Mouse (Mus musculus) midbrain, embryonic 11.5 days (tissue): ENCODE measurements around the gene Basp1. TPM values are rescaled to one million over a fixed set of nuclear protein-coding genes. Genes with fewer than 3 reads are reported as not detected.

Experiments
- ATAC-seq: fragments of 200-750 bp; cut with Nextera tagmentation; 2 replicates; pipeline ENCODE4 v1.8.0; 2017; ENCODE audit warnings: moderate TSS enrichment, moderate library complexity; ENCODE audit not compliant: low FRiP score
- DNase-seq: peaks from one replicate; pipeline ENCODE4 v3.0.0; 2015; ENCODE audit warnings: low spot score; ENCODE audit errors: missing footprints
- H3K27ac ChIP-seq: fragments of 300-500 bp; sonication (generic); 2 replicates; pipeline ENCODE4 v1.5.1; 2014; ENCODE audit warnings: low read depth, low read length
- H3K27me3 ChIP-seq: fragments of 300-500 bp; sonication (generic); 2 replicates; pipeline ENCODE4 v1.6.1; 2014; ENCODE audit warnings: mild to moderate bottlenecking, low read length, moderate library complexity, mixed read lengths; ENCODE audit not compliant: control insufficient read depth, insufficient read depth
- H3K36me3 ChIP-seq: fragments of 300-500 bp; sonication (generic); 2 replicates; pipeline ENCODE4 v1.6.1; 2014; ENCODE audit warnings: mild to moderate bottlenecking, low read length, moderate library complexity, mixed read lengths; ENCODE audit not compliant: control insufficient read depth, insufficient read depth
- H3K4me1 ChIP-seq: fragments of 300-500 bp; sonication (generic); 2 replicates; pipeline ENCODE4 v1.6.1; 2014; ENCODE audit warnings: low read length; ENCODE audit not compliant: control insufficient read depth, insufficient read depth
- H3K4me2 ChIP-seq: fragments of 300-500 bp; sonication (generic); 2 replicates; pipeline ENCODE4 v1.6.1; 2014; ENCODE audit warnings: mild to moderate bottlenecking, moderate library complexity
- H3K4me3 ChIP-seq: fragments of 300-500 bp; sonication (generic); 2 replicates; pipeline ENCODE4 v1.5.1; 2014; ENCODE audit warnings: low read depth, low read length
- H3K9ac ChIP-seq: fragments of 300-500 bp; sonication (generic); 2 replicates; pipeline ENCODE4 v1.6.1; 2014; ENCODE audit warnings: low read length
- H3K9me3 ChIP-seq: fragments of 300-500 bp; sonication (generic); 2 replicates; pipeline ENCODE4 v1.6.1; 2016; ENCODE audit warnings: low read length; ENCODE audit not compliant: control insufficient read depth
- WGBS: fragments of 180-500 bp; shearing (Covaris S2); extraction: QIAGEN DNeasy Blood & Tissue Kit; methylation state at CpG from one replicate; pipeline ENCODE4 v1.1.7; 2014; 5-methylcytosine and 5-hydroxymethylcytosine counted together
- polyA plus RNA-seq: library from polyadenylated mRNA; unstranded; fragments of >200 nt; fragmentation: Nextera tagmentation; extraction: Ambion mirVana; gene quantifications from 2 replicates; pipeline ENCODE4 v1.2.1, GENCODE M21; 2014

Basp1 gene
- polyA plus RNA-seq, 1 experiment from 2014 or later: 217 TPM

DNA sequence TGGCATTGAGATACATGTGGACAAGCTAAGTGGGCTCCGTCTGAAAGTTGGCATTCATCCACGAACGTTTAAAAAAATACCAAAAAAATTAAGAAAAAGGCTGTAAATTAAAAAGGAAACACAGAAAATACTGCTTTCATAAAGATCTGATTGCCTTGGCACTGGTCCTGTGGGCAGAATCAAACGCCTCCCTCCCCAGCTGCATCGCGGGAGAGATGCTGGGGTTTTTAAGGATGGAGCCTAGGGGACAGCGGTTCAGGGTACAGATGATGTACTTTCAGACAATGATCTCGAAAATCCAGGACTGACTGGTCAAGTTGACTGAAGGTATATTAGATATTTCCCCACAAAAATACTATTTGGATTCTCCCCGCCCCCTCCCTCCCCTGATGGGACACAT lies 49.9 kb downstream of the Basp1 start:
- peaks cover 46% of the 10 kb centered on the region for H3K4me1 ChIP-seq
- no peaks in the 10 kb centered on the region for H3K27me3 ChIP-seq
- no peak overlapping the region for H3K4me3 ChIP-seq
- ATAC-seq (no peak), DNase-seq (no peak)
- 85% methylated on average over 9 of the region's 9 CpGs for WGBS
- H3K27ac ChIP-seq: no peak overlapping the region
- no peak overlapping the region for H3K9ac ChIP-seq
- H3K4me2 ChIP-seq: no peak overlapping the region
- peaks cover 2% of the 10 kb centered on the region; the same call in 1 of the 2 replicates for H3K36me3 ChIP-seq
- no peaks in the 10 kb centered on the region for H3K9me3 ChIP-seq

DNA sequence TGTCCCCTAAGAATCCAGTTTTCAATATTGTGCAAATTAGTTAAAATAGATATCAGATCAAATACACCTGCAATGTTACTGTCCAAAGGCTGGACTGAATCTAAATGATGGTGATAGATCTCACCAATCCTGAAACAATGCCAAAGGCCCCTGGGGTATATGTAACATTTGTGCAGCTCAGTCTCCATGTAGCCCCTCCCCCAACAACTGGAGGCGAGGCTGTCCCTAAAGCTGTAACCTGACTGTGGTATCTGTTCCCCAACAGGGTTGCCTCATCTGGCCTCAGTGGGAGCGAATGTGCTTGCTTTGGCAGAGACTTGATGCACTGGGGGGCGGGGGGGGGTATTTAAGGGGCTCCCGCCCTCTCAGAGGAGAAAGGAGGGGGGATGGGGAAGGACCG lies 52.7 kb downstream of the Basp1 start:
- 44% methylated on average over 5 of the region's 5 CpGs for WGBS
- Histone ChIP-seq H3K27ac (no peak overlapping the region), H3K4me3 (no peak overlapping the region), H3K36me3 (peaks cover 2% of the 10 kb centered on the region; the same call in 1 of the 2 replicates), H3K9ac (no peak overlapping the region), H3K4me2 (no peak overlapping the region), H3K4me1 (peaks cover 31% of the 10 kb centered on the region), H3K9me3 (no peaks in the 10 kb centered on the region), H3K27me3 (no peaks in the 10 kb centered on the region)
- peak; percentile 43 for ATAC-seq
- no peak for DNase-seq

DNA sequence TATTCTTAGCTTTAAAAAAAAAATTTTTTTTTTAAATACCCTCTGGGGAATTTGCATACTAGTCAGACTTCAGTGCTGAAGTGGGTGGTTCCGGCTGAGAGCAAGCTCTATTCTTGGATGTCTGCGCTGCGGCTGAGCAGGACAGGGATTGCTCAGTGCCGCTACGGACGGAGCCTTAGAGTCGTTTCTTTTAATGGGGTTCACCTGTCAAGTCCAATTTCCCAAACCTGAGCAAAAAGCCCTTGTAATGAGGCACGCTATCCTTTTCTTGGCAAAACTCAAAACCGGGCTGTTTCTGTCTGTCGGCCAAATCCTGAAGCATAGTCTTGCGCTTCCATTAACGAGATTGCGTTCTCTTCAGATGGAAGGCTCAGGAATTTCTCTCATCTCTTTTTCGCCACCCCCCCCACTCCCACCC lies 54.9 kb downstream of the Basp1 start:
- no peak overlapping the region for H3K4me2 ChIP-seq
- WGBS: 44% methylated on average over 14 of the region's 14 CpGs
- peak; percentile 54; the same call in 1 of the 2 replicates for ATAC-seq
- no peak overlapping the region for H3K4me3 ChIP-seq
- H3K36me3 ChIP-seq: peaks cover 2% of the 10 kb centered on the region; the same call in 1 of the 2 replicates
- H3K27ac ChIP-seq: no peak overlapping the region
- no peaks in the 10 kb centered on the region for H3K27me3 ChIP-seq
- DNase-seq: peak; percentile 91
- peaks cover 13% of the 10 kb centered on the region for H3K4me1 ChIP-seq
- H3K9me3 ChIP-seq: no peaks in the 10 kb centered on the region
- H3K9ac ChIP-seq: no peak overlapping the region

DNA sequence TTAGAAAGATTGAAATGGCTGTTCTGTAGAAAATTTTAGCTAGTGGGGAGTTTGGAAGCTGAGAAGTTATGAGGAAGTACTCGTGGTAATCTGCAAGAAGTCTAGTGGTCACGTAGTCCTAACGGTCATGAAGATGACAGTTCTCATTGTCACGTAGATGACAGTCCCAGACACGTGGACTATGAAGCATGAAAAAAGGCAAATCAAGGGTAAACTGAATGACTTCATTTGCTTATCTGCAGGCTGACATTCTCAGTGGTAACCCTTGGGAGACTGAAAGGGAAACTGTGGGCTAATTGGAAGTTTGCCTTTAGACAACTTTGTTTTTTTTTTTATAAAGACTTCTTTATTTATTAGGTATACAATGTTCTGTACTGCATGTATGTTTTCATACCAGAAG lies 58.2 kb downstream of the Basp1 start:
- Histone ChIP-seq H3K4me1 (peaks cover 4% of the 10 kb centered on the region; the same call in 1 of the 2 replicates), H3K9me3 (no peaks in the 10 kb centered on the region), H3K27me3 (no peaks in the 10 kb centered on the region), H3K27ac (no peak overlapping the region), H3K4me3 (no peak overlapping the region), H3K36me3 (no peaks in the 10 kb centered on the region), H3K4me2 (no peak overlapping the region), H3K9ac (no peak overlapping the region)
- DNase-seq: no peak
- no peak for ATAC-seq
- 80% methylated on average over 5 of the region's 5 CpGs for WGBS

DNA sequence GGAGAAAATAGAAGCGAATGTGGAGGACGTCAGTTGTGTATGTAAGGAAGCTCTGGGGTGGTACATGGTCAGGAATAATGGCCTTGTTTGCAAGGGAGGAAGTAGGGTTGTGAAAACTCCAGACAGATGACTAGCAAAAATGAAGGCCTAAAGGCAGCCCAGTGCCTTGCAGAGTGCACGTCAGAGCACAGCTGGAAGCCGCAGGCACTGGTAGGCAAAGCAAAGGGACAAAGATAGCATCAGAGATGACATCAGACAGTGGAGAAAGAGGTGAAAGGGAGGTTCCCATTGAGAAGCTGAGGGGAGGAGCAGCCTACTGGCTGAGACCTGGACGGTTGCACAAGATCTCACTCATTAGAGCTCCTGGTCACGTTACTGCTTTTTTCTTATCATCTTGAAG lies 58.8 kb downstream of the Basp1 start:
- Histone ChIP-seq H3K36me3 (no peaks in the 10 kb centered on the region), H3K9me3 (no peaks in the 10 kb centered on the region), H3K27ac (no peak overlapping the region), H3K4me2 (no peak overlapping the region), H3K4me3 (no peak overlapping the region), H3K9ac (no peak overlapping the region), H3K4me1 (no peaks in the 10 kb centered on the region), H3K27me3 (no peaks in the 10 kb centered on the region)
- ATAC-seq (no peak), DNase-seq (no peak)
- WGBS: 83% methylated on average over 6 of the region's 6 CpGs

DNA sequence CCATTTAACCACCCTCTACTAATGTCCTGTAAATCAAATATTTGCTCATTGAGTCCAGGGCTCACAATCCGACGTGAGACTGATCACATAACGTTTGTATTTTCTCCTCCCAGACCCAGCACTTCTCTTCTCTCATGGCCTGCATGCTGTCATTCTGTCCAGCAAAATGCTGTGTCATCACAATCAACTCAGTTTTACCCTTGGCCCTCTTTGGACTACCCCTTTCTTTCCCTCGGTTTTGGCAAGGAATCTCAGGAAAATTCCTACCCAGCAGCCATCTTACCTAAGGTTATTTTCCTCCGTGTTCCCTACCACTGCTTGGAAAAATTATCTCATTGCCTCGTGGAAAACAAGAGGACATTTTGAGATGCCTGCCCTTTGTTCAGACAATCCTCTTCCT lies 60.1 kb downstream of the Basp1 start:
- 84% methylated on average over 6 of the region's 6 CpGs for WGBS
- Histone ChIP-seq H3K4me1 (no peaks in the 10 kb centered on the region), H3K27me3 (no peaks in the 10 kb centered on the region), H3K9ac (no peak overlapping the region), H3K4me3 (no peak overlapping the region), H3K4me2 (no peak overlapping the region), H3K9me3 (no peaks in the 10 kb centered on the region), H3K27ac (no peak overlapping the region), H3K36me3 (no peaks in the 10 kb centered on the region)
- DNase-seq (no peak), ATAC-seq (no peak)

DNA sequence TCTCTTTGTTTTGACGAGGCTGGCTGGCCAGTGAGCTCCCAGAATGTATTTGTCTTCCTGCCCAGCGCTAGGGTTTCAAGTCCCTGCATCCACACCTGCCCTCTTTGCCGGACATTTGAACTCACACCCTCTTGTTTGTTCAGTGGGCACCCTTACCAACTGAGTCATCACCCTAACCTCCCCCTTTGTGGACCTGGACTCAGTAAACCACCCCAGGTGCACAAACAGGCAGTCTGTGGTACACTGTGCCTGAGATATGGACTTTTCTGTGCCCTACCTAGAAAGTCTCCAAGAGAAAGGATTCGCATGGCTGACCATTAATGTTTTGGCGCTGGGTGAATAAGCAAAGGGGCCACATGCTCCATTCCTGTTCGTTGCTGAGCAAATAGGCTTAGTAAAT lies 70.3 kb downstream of the Basp1 start:
- ATAC-seq: peak; percentile 52; the same call in 1 of the 2 replicates
- Histone ChIP-seq H3K4me3 (no peak overlapping the region), H3K4me2 (no peak overlapping the region), H3K36me3 (no peaks in the 10 kb centered on the region), H3K4me1 (0 out of 2 replicates have a peak, but pooled peaks cover 2% of the 10 kb centered on the region), H3K9ac (no peak overlapping the region), H3K27me3 (no peaks in the 10 kb centered on the region), H3K9me3 (no peaks in the 10 kb centered on the region), H3K27ac (no peak overlapping the region)
- WGBS: 55% methylated on average over 6 of the region's 6 CpGs
- DNase-seq: peak; percentile 44

DNA sequence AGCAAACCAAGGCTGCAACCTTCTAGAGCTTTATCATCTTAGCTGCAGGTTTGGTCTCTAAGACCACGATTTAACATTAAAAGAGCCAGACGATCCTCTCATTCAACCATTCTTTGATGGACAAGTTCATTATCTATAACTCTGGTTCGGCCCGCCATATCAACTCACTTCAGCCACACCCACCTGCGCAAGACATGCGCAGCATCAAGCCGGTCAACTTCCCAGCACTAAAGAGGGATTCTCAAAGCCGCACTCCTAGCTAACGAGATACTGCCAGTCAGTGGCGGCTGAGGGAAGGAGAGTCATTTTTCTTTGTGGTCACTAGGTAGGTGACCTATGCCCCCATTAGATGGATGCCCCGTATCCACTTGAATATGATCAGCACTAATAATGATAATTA lies 78.3 kb downstream of the Basp1 start:
- DNase-seq (no peak), ATAC-seq (no peak)
- no peaks in the 10 kb centered on the region for H3K27me3 ChIP-seq
- H3K4me1 ChIP-seq: peaks cover 4% of the 10 kb centered on the region
- H3K27ac ChIP-seq: no peak overlapping the region
- no peaks in the 10 kb centered on the region for H3K36me3 ChIP-seq
- H3K4me2 ChIP-seq: no peak overlapping the region
- H3K4me3 ChIP-seq: no peak overlapping the region
- WGBS: 91% methylated on average over 11 of the region's 11 CpGs
- H3K9ac ChIP-seq: no peak overlapping the region
- H3K9me3 ChIP-seq: no peaks in the 10 kb centered on the region

DNA sequence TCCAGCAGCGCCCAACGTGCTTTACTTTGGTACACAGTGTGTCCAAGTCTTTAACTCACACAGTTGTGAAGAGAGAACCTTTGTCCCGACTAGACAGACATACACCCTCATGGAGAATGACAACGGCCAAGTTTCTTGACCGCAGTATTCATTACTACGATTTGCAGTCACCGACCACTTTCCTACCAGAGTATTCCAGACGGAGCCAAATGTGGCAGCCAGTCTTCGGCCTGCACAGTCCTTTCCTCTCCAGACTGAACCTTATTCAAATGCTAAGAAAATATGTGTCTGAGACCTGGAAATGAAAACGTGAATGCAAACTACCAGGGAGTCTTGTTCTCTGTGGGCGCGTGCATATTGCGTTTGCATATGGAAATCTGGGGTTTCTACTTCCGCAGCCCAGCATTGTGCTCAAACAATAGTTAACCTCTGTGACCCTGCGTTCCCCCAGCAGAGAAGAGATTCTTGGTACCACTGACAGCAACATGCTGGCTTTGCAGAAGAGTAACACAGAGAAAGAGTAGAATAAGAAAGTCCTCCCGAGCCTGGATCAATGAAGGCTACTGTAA lies 81.6 kb downstream of the Basp1 start:
- peak; percentile 90 for DNase-seq
- 52% methylated on average over 16 of the region's 16 CpGs for WGBS

More for the DNA sequence above, 81.6 kb downstream of the Basp1 start:
- ATAC-seq: peak; percentile 46
- Histone ChIP-seq H3K9me3 (no peaks in the 10 kb centered on the region), H3K4me2 (no peak overlapping the region), H3K4me3 (no peak overlapping the region), H3K9ac (no peak overlapping the region), H3K4me1 (peaks cover 4% of the 10 kb centered on the region), H3K36me3 (no peaks in the 10 kb centered on the region), H3K27ac (no peak overlapping the region), H3K27me3 (no peaks in the 10 kb centered on the region)
